Mouse (Mus musculus) embryonic facial prominence, embryonic 12.5 days (tissue): ENCODE data around the gene Ttc12. TPM values are rescaled to one million over a fixed set of nuclear protein-coding genes. Genes with fewer than 3 reads are reported as not detected.

Experiments used
- polyA plus RNA-seq: library from polyadenylated mRNA; unstranded; fragments of >200 nt; fragmentation: Nextera tagmentation; extraction: Ambion mirVana; gene quantifications from 2 replicates; pipeline ENCODE4 v1.2.1, GENCODE M21; 2016

Gene Ttc12
- polyA plus RNA-seq, 1 experiment from 2014 or later = 1.3 TPM

Other genes starting within 250 kb of the Ttc12 start
- not detected in 2 replicates for gene Gm4894, start 235.7 kb downstream of the Ttc12 start, polyA plus RNA-seq
- gene Drd2, start 145.6 kb downstream of the Ttc12 start, polyA plus RNA-seq = 0.09 TPM in 1 of 2 replicates, not detected in the other
- not detected in 2 replicates for gene Ankk1, start 59.2 kb downstream of the Ttc12 start, polyA plus RNA-seq